ENCODE assay signal across 8 mouse cellular contexts in the genomic region with DNA sequence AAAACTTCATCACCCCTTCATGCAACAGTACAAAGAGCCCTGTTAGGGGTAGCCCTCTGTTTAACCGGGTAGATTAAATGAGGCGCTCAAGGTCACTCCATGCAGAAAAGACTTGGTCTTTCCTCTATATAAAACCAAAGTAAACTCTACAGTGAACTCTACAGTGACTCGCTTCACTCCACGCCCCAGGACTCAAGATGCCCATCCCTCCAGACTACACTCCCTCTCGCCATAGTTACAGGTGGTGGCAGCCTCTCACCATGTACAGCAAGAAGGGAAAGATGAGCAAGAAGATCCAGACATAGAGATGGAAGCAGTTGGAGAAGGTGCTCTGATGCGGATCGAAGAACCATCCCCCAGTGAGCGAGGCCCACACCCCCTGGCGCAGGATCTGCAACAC. TPM values are rescaled to one million over a fixed set of nuclear protein-coding genes. Genes with fewer than 3 reads are reported as not detected.
DNase-seq lines count a peak whose midpoint lies in the region; ATAC-seq and TF ChIP-seq lines count a peak whose summit lies in the region.

No protein-coding gene starts in this region.

- peak overlapping the region; percentile 68; the same call in 1 of the 2 replicates for H3K27ac ChIP-seq in forebrain, embryonic 14.5 days (ENCODE audit: low read depth, low read length)
- H3K27ac ChIP-seq in liver, embryonic 14.5 days: peak overlapping the region; percentile 91

- H3K27me3 ChIP-seq in forebrain, embryonic 14.5 days (replicated peaks; ENCODE audit: control insufficient read depth, insufficient read depth, low read length): no peaks in the 10 kb centered on the region
- no peaks in the 10 kb centered on the region for H3K27me3 ChIP-seq in liver, embryonic 14.5 days (ENCODE audit: control insufficient read depth, insufficient read depth, low read length)

- DNase-seq in heart, adult 11 months: peak; percentile 92
- DNase-seq in heart, postnatal 10 days: no peak
- peak; percentile 40 for DNase-seq in A20 (ENCODE audit: low read depth, low spot score)
- no peak for DNase-seq in forebrain, embryonic 14.5 days (ENCODE audit: low spot score)
- DNase-seq in liver, embryonic 14.5 days (ENCODE audit: low read depth in 3 of 3, low spot score in 3 of 3): no peak
- DNase-seq in natural killer cell, adult 2 months (ENCODE audit: low spot score in 2 of 2): no peak
- DNase-seq in gastrocnemius, postnatal 25 days: no peak

- no peak for TF ChIP-seq EP300 in liver, embryonic 14.5 days (IDR thresholded peaks at IDR 0.05; ENCODE audit: low read depth)

- H3K4me1 ChIP-seq in forebrain, embryonic 14.5 days (ENCODE audit: control insufficient read depth, insufficient read depth, low read length): peaks cover 21% of the 10 kb centered on the region
- peaks cover 17 to 19% of the 10 kb centered on the region in 2 experiments for H3K4me1 ChIP-seq in liver, embryonic 14.5 days (replicated peaks; ENCODE audit: control insufficient read depth in 2 of 2, insufficient read depth in 2 of 2, low read length in 1 of 2)

- H3K36me3 ChIP-seq in forebrain, embryonic 14.5 days (ENCODE audit: control insufficient read depth, insufficient read depth, low read length): peaks cover 61% of the 10 kb centered on the region
- H3K36me3 ChIP-seq in liver, embryonic 14.5 days (replicated peaks; ENCODE audit: control insufficient read depth, insufficient read depth, low read depth): peaks cover 36% of the 10 kb centered on the region

- peak overlapping the region; percentile 87 for H3K9ac ChIP-seq in forebrain, embryonic 14.5 days (ENCODE audit: low read length)
- H3K9ac ChIP-seq in liver, embryonic 14.5 days (replicated peaks): peak overlapping the region; percentile 92

- 19% methylated on average over 9 of the region's 9 CpGs for WGBS in forebrain, embryonic 14.5 days
- WGBS in liver, embryonic 14.5 days (ENCODE audit: insufficient replicate concordance): 26% methylated on average over 9 of the region's 9 CpGs

- H3K9me3 ChIP-seq in forebrain, embryonic 14.5 days (replicated peaks; ENCODE audit: control insufficient read depth, low read length): no peaks in the 10 kb centered on the region
- no peaks in the 10 kb centered on the region for H3K9me3 ChIP-seq in liver, embryonic 14.5 days (ENCODE audit: control insufficient read depth, low read length)

- TF ChIP-seq CTCF in liver, embryonic 14.5 days (IDR thresholded peaks at IDR 0.05; ENCODE audit: low read depth): no peak

- H3K4me3 ChIP-seq in forebrain, embryonic 14.5 days (ENCODE audit: low read depth, low read length): peak overlapping the region; percentile 89
- H3K4me3 ChIP-seq in liver, embryonic 14.5 days (ENCODE audit: insufficient read depth in 1 of 2, low read depth in 2 of 2, low read length in 2 of 2): peak overlapping the region; percentile 93 to 98

- intact Hi-C loops in heart, postnatal 10 days (cut with DNase I): loop anchor here (2.0 kb wide), 1 partner anchor 197 kb away; a partner anchor contains a TSS

- ATAC-seq in forebrain, embryonic 14.5 days: no peak
- no peak for ATAC-seq in liver, embryonic 14.5 days (ENCODE audit: insufficient read depth)
- ATAC-seq in activated CD4-positive, CD25-positive, alpha-beta regulatory T cell, adult 4 months: no peak

- H3K4me2 ChIP-seq in forebrain, embryonic 14.5 days (ENCODE audit: low read length): peak overlapping the region; percentile 100
- peak overlapping the region; percentile 100 for H3K4me2 ChIP-seq in liver, embryonic 14.5 days (ENCODE audit: low read depth)

RNA-seq across cellular contexts. Expression of a gene that starts 0.8 kb away (rescaled TPM):
- 10 to 100 TPM; 41.3 to 47.8 TPM for total RNA-seq in heart, postnatal 10 days (2021)
- 9.2 and 11.8 TPM in 2 replicates for polyA plus RNA-seq in forebrain, embryonic 14.5 days (2014; fragmentation: Nextera tagmentation; extraction: Ambion mirVana)
- 13.7 and 14.5 TPM in 2 replicates for polyA plus RNA-seq in liver, embryonic 14.5 days (2012; rRNA removed)
- polyA plus RNA-seq in liver, embryonic 14.5 days (2014; fragmentation: Nextera tagmentation; extraction: Ambion mirVana): 9.1 and 10.8 TPM in 2 replicates
- total RNA-seq in gastrocnemius, postnatal 25 days (2021): 10 to 100 TPM in 1 of 2 experiments, 1 to 10 TPM in 1; 8.3 to 10.9 TPM
- 1 to 10 TPM; 7.8 to 9.2 TPM for polyA plus RNA-seq in activated CD4-positive, CD25-positive, alpha-beta regulatory T cell, adult 4 months (2017; shearing (Covaris generic))

RNA-seq across cellular contexts. Expression of a gene that starts 1.0 kb away (rescaled TPM):
- total RNA-seq in heart, postnatal 10 days (2021): 10 to 100 TPM; 34.7 to 37.9 TPM
- polyA plus RNA-seq in forebrain, embryonic 14.5 days (2014; fragmentation: Nextera tagmentation; extraction: Ambion mirVana): 20.9 and 24.6 TPM in 2 replicates
- 19.8 and 25.9 TPM in 2 replicates for polyA plus RNA-seq in liver, embryonic 14.5 days (2012; rRNA removed)
- 9.1 and 9.8 TPM in 2 replicates for polyA plus RNA-seq in liver, embryonic 14.5 days (2014; fragmentation: Nextera tagmentation; extraction: Ambion mirVana)
- 10 to 100 TPM; 13.5 to 13.8 TPM for total RNA-seq in gastrocnemius, postnatal 25 days (2021)
- 10 to 100 TPM; 20.6 to 21.7 TPM for polyA plus RNA-seq in activated CD4-positive, CD25-positive, alpha-beta regulatory T cell, adult 4 months (2017; shearing (Covaris generic))

RNA-seq across cellular contexts. Expression of a gene that starts 16.4 kb away (rescaled TPM):
- not detected for total RNA-seq in heart, postnatal 10 days (2021)
- polyA plus RNA-seq in forebrain, embryonic 14.5 days (2014; fragmentation: Nextera tagmentation; extraction: Ambion mirVana): 0.17 TPM in 1 of 2 replicates, not detected in the other
- polyA plus RNA-seq in liver, embryonic 14.5 days (2012; rRNA removed): 0.04 TPM in 1 of 2 replicates, not detected in the other
- 0.17 and 0.27 TPM in 2 replicates for polyA plus RNA-seq in liver, embryonic 14.5 days (2014; fragmentation: Nextera tagmentation; extraction: Ambion mirVana)
- not detected for total RNA-seq in gastrocnemius, postnatal 25 days (2021)
- 1 to 10 TPM; 1.5 to 2.8 TPM for polyA plus RNA-seq in activated CD4-positive, CD25-positive, alpha-beta regulatory T cell, adult 4 months (2017; shearing (Covaris generic))

RNA-seq across cellular contexts. Expression of a gene that starts 24.2 kb away (rescaled TPM):
- total RNA-seq in heart, postnatal 10 days (2021): 10 to 100 TPM; 44.2 to 49.6 TPM
- 9.2 and 10.2 TPM in 2 replicates for polyA plus RNA-seq in forebrain, embryonic 14.5 days (2014; fragmentation: Nextera tagmentation; extraction: Ambion mirVana)
- 27.5 and 33.2 TPM in 2 replicates for polyA plus RNA-seq in liver, embryonic 14.5 days (2012; rRNA removed)
- polyA plus RNA-seq in liver, embryonic 14.5 days (2014; fragmentation: Nextera tagmentation; extraction: Ambion mirVana): 14.3 and 18.9 TPM in 2 replicates
- 10 to 100 TPM in 1 of 2 experiments, 1 to 10 TPM in 1; 10.0 to 11.5 TPM for total RNA-seq in gastrocnemius, postnatal 25 days (2021)
- polyA plus RNA-seq in activated CD4-positive, CD25-positive, alpha-beta regulatory T cell, adult 4 months (2017; shearing (Covaris generic)): 10 to 100 TPM; 22.3 to 22.4 TPM

RNA-seq across cellular contexts. Expression of a gene that starts 38.4 kb away (rescaled TPM):
- total RNA-seq in heart, postnatal 10 days (2021): 100 to 1,000 TPM; 154 to 161 TPM
- 7.0 and 10.1 TPM in 2 replicates for polyA plus RNA-seq in forebrain, embryonic 14.5 days (2014; fragmentation: Nextera tagmentation; extraction: Ambion mirVana)
- polyA plus RNA-seq in liver, embryonic 14.5 days (2012; rRNA removed): 70.8 and 95.5 TPM in 2 replicates
- polyA plus RNA-seq in liver, embryonic 14.5 days (2014; fragmentation: Nextera tagmentation; extraction: Ambion mirVana): 66.0 and 76.7 TPM in 2 replicates
- 100 to 1,000 TPM; 241 to 266 TPM for total RNA-seq in gastrocnemius, postnatal 25 days (2021)
- 10 to 100 TPM; 16.5 to 26.4 TPM for polyA plus RNA-seq in activated CD4-positive, CD25-positive, alpha-beta regulatory T cell, adult 4 months (2017; shearing (Covaris generic))

Comparison
In these comparisons a context has a peak if more than half of its experiments do, and no peak if none do; other contexts are left out.
1. DNase-seq: peak in heart, adult 11 months (single experiment) and A20 (single experiment); none in heart, postnatal 10 days (0 of 2), forebrain, embryonic 14.5 days (single experiment), liver, embryonic 14.5 days (0 of 3), natural killer cell, adult 2 months (0 of 2) and gastrocnemius, postnatal 25 days (single experiment).